Mouse (Mus musculus) left cerebral cortex, adult 8-10 months (tissue): ENCODE results near the gene Trim58. TPM values are rescaled to one million over a fixed set of nuclear protein-coding genes. Genes with fewer than 3 reads are reported as not detected.

Experiments
- DNase-seq, 2 experiments: peaks; one replicate each; pipeline ENCODE4 v3.0.0; 2022; ENCODE audit warnings: low spot score in 2 of 2
- total RNA-seq, 4 experiments: library from RNA; stranded (reverse); gene quantifications; 2 replicates each; pipeline ENCODE4 v1.2.4; 2022

The Trim58 gene
- total RNA-seq = not detected

GRCm38 (mm10) chr11:58640272-58640867 is at the start of gene Trim58:
Gene Trim58, plus strand, starts transcription at chr11:58640465.
- no peak for DNase-seq

GRCm38 (mm10) chr11:58594814-58595213 is 45.5 kb upstream of the Trim58 start, which contains the start of gene Olfr324:
Gene Olfr324, plus strand, starts transcription at chr11:58595114.
- no peak for DNase-seq

- DNase-seq = no peak
Measured at GRCm38 (mm10) chr11:58597837-58598236, 42.4 kb upstream of the Trim58 start.

GRCm38 (mm10) chr11:58602062-58602461 is 38.2 kb upstream of the Trim58 start:
- no peak for DNase-seq

GRCm38 (mm10) chr11:58602800-58603560 is 37.3 kb upstream of the Trim58 start:
- DNase-seq = no peak

GRCm38 (mm10) chr11:58604688-58605087 is 35.6 kb upstream of the Trim58 start:
- DNase-seq = no peak

GRCm38 (mm10) chr11:58605228-58605627 is 35.0 kb upstream of the Trim58 start:
- no peak for DNase-seq

- no peak for DNase-seq
Measured at GRCm38 (mm10) chr11:58606177-58606919, 33.9 kb upstream of the Trim58 start.

GRCm38 (mm10) chr11:58607030-58607429 is 33.2 kb upstream of the Trim58 start:
- DNase-seq = no peak

- no peak for DNase-seq
Measured at GRCm38 (mm10) chr11:58613359-58613758, 26.9 kb upstream of the Trim58 start.

- DNase-seq = no peak
Measured at GRCm38 (mm10) chr11:58614526-58614925, 25.7 kb upstream of the Trim58 start.

- DNase-seq = no peak
Measured at GRCm38 (mm10) chr11:58615975-58616374, 24.3 kb upstream of the Trim58 start, which contains the start of gene 2210407C18Rik. Gene 2210407C18Rik, minus strand, starts transcription at chr11:58616075.

- no peak for DNase-seq
Measured at GRCm38 (mm10) chr11:58618369-58618768, 21.9 kb upstream of the Trim58 start.

GRCm38 (mm10) chr11:58618793-58619192 is 21.5 kb upstream of the Trim58 start:
- no peak for DNase-seq

- no peak for DNase-seq
Measured at GRCm38 (mm10) chr11:58626146-58626545, 14.1 kb upstream of the Trim58 start.

GRCm38 (mm10) chr11:58630401-58630800 is 9.9 kb upstream of the Trim58 start, which contains the start of gene Olfr323:
Gene Olfr323, minus strand, starts transcription at chr11:58630501.
- no peak for DNase-seq

- no peak for DNase-seq
Measured at GRCm38 (mm10) chr11:58634878-58635277, 5.4 kb upstream of the Trim58 start.

- DNase-seq = no peak
Measured at GRCm38 (mm10) chr11:58636376-58636977, 3.8 kb upstream of the Trim58 start.

GRCm38 (mm10) chr11:58638176-58638701 is 2.0 kb upstream of the Trim58 start:
- no peak for DNase-seq

GRCm38 (mm10) chr11:58641057-58641456 is 792 bp downstream of the Trim58 start:
- DNase-seq = no peak

GRCm38 (mm10) chr11:58641638-58642358 is 1.5 kb downstream of the Trim58 start:
- DNase-seq = no peak
